Mouse (Mus musculus): ENCODE data around the gene Mael.

Gene Mael

GRCm38 (mm10) chr1:166151341-166151740 is 87.2 kb downstream of the Mael start:
- DNase-seq, result no peak

Data from thymus, postnatal 4 days (tissue).